In genomic region chr6:91549621-91550020, GRCm38 (mm10) we compare ENCODE assay signal across 15 mouse cellular contexts. TPM values are rescaled to one million over a fixed set of nuclear protein-coding genes. Genes with fewer than 3 reads are reported as not detected.
DNase-seq lines count a peak whose midpoint lies in the region; ATAC-seq lines count a peak whose summit lies in the region.
"Had no signal": no experiment of that assay in that cellular context is flagged by ENCODE, and none has a peak within 500 bp of the region (broad histone marks: within the 10 kb centered on the region; RNA-seq: fewer than 3 reads in every experiment).

No protein-coding gene starts in this region.

- H3K27me3 ChIP-seq in forebrain, embryonic 11.5 days (ENCODE audit: control insufficient read depth, insufficient read depth, low read length) = no peaks in the 10 kb centered on the region
- no peaks in the 10 kb centered on the region for H3K27me3 ChIP-seq in forebrain, embryonic 12.5 days
- no peaks in the 10 kb centered on the region for H3K27me3 ChIP-seq in lung, embryonic 16.5 days (ENCODE audit: control insufficient read depth, insufficient read depth, low read depth, low read length)
- no peaks in the 10 kb centered on the region for H3K27me3 ChIP-seq in liver, embryonic 11.5 days (replicated peaks; ENCODE audit: control insufficient read depth, insufficient read depth, low read length)
- H3K27me3 ChIP-seq: midbrain, embryonic 15.5 days; neural tube, embryonic 13.5 days had no signal

- H3K36me3 ChIP-seq in forebrain, embryonic 11.5 days (ENCODE audit: control insufficient read depth, insufficient read depth, low read length) = no peaks in the 10 kb centered on the region
- no peaks in the 10 kb centered on the region for H3K36me3 ChIP-seq in forebrain, embryonic 12.5 days (replicated peaks)
- no peaks in the 10 kb centered on the region for H3K36me3 ChIP-seq in lung, embryonic 16.5 days (ENCODE audit: control insufficient read depth, insufficient read depth, low read length)
- H3K36me3 ChIP-seq in liver, embryonic 11.5 days (ENCODE audit: control insufficient read depth, insufficient read depth, low read length) = no peaks in the 10 kb centered on the region
- H3K36me3 ChIP-seq: midbrain, embryonic 15.5 days; neural tube, embryonic 13.5 days had no signal

- H3K27ac ChIP-seq in forebrain, embryonic 11.5 days (ENCODE audit: low read depth, low read length) = no peak overlapping the region
- no peak overlapping the region for H3K27ac ChIP-seq in forebrain, embryonic 12.5 days
- H3K27ac ChIP-seq in lung, embryonic 16.5 days (ENCODE audit: low read length) = no peak overlapping the region
- H3K27ac ChIP-seq in liver, embryonic 11.5 days (ENCODE audit: low read depth, low read length) = no peak overlapping the region
- H3K27ac ChIP-seq: hindbrain, postnatal 0 days; midbrain, embryonic 15.5 days; neural tube, embryonic 13.5 days had no signal

- no peak overlapping the region for H3K4me2 ChIP-seq in forebrain, embryonic 11.5 days (ENCODE audit: low read depth, low read length, severe bottlenecking)
- no peak overlapping the region for H3K4me2 ChIP-seq in forebrain, embryonic 12.5 days
- no peak overlapping the region for H3K4me2 ChIP-seq in lung, embryonic 16.5 days (ENCODE audit: low read depth, low read length)
- no peak overlapping the region for H3K4me2 ChIP-seq in liver, embryonic 11.5 days
- H3K4me2 ChIP-seq: midbrain, embryonic 15.5 days; neural tube, embryonic 13.5 days had no signal

- H3K9me3 ChIP-seq in forebrain, embryonic 11.5 days (ENCODE audit: control insufficient read depth, low read length) = no peaks in the 10 kb centered on the region
- H3K9me3 ChIP-seq in forebrain, embryonic 12.5 days = no peaks in the 10 kb centered on the region
- no peaks in the 10 kb centered on the region for H3K9me3 ChIP-seq in lung, embryonic 16.5 days (ENCODE audit: control insufficient read depth, low read length)
- no peaks in the 10 kb centered on the region for H3K9me3 ChIP-seq in liver, embryonic 11.5 days (ENCODE audit: control insufficient read depth, low read length)
- H3K9me3 ChIP-seq: midbrain, embryonic 15.5 days; neural tube, embryonic 13.5 days had no signal

- H3K4me1 ChIP-seq in forebrain, embryonic 11.5 days (replicated peaks; ENCODE audit: control insufficient read depth, insufficient read depth, low read length) = no peaks in the 10 kb centered on the region
- H3K4me1 ChIP-seq in forebrain, embryonic 12.5 days = no peaks in the 10 kb centered on the region
- peaks cover 18% of the 10 kb centered on the region for H3K4me1 ChIP-seq in lung, embryonic 16.5 days (replicated peaks; ENCODE audit: control insufficient read depth, insufficient read depth, low read length)
- 0 out of 2 replicates have a peak, but pooled peaks cover 3% of the 10 kb centered on the region for H3K4me1 ChIP-seq in liver, embryonic 11.5 days (replicated peaks; ENCODE audit: control insufficient read depth, insufficient read depth, low read length)
- H3K4me1 ChIP-seq: midbrain, embryonic 15.5 days; neural tube, embryonic 13.5 days had no signal

- 72% methylated on average over 5 of the region's 5 CpGs for WGBS in forebrain, embryonic 11.5 days
- 78% methylated on average over 5 of the region's 5 CpGs for WGBS in forebrain, embryonic 12.5 days
- whole genome bisulfite sequencing in lung, embryonic 16.5 days = 46% methylated on average over 5 of the region's 5 CpGs
- WGBS in liver, embryonic 11.5 days = 63% methylated on average over 5 of the region's 5 CpGs

- no peak overlapping the region for H3K9ac ChIP-seq in forebrain, embryonic 11.5 days (ENCODE audit: low read length)
- no peak overlapping the region for H3K9ac ChIP-seq in forebrain, embryonic 12.5 days
- H3K9ac ChIP-seq in lung, embryonic 16.5 days (ENCODE audit: low read length) = no peak overlapping the region
- H3K9ac ChIP-seq in liver, embryonic 11.5 days (ENCODE audit: low read depth, low read length) = no peak overlapping the region
- H3K9ac ChIP-seq: liver, postnatal 0 days; midbrain, embryonic 15.5 days; neural tube, embryonic 13.5 days had no signal

- no peak overlapping the region for H3K4me3 ChIP-seq in forebrain, embryonic 11.5 days (ENCODE audit: low read depth, low read length)
- no peak overlapping the region for H3K4me3 ChIP-seq in forebrain, embryonic 12.5 days (replicated peaks)
- H3K4me3 ChIP-seq in lung, embryonic 16.5 days (ENCODE audit: low read length) = no peak overlapping the region
- no peak overlapping the region for H3K4me3 ChIP-seq in liver, embryonic 11.5 days (ENCODE audit: low read depth, low read length)
- H3K4me3 ChIP-seq: midbrain, embryonic 15.5 days; neural tube, embryonic 13.5 days had no signal

- ATAC-seq in forebrain, embryonic 11.5 days (replicated peaks; ENCODE audit: low FRiP score) = no peak
- ATAC-seq in forebrain, embryonic 12.5 days (ENCODE audit: low FRiP score) = no peak
- ATAC-seq in lung, embryonic 16.5 days (ENCODE audit: low read depth) = peak; percentile 91
- ATAC-seq in liver, embryonic 11.5 days (replicated peaks; ENCODE audit: low FRiP score) = no peak
- ATAC-seq: hindbrain, postnatal 0 days; liver, postnatal 0 days; midbrain, embryonic 15.5 days had no signal

- peak; percentile 59 for DNase-seq in forebrain, embryonic 11.5 days (ENCODE audit: low spot score)
- DNase-seq in embryo, embryonic 10.5 days (ENCODE audit: low spot score) = peak; percentile 67
- DNase-seq in forelimb bud, embryonic 11.5 days (ENCODE audit: low read depth, low spot score) = peak; percentile 74
- DNase-seq in layer of hippocampus, adult 18-20 months (ENCODE audit: low spot score in 2 of 2) = no peak
- DNase-seq in urinary bladder, adult 2 months (ENCODE audit: low spot score) = no peak
- DNase-seq in liver, embryonic 11.5 days (ENCODE audit: low spot score) = no peak
- DNase-seq: adrenal gland, postnatal 36 days; kidney, postnatal 10 days; liver, postnatal 0 days; right cerebral cortex, adult 18-20 months had no signal

RNA-seq across cellular contexts. Expression of gene Lsm3, which starts 33.9 kb away (rescaled TPM):
- polyA plus RNA-seq in forebrain, embryonic 11.5 days (2014; fragmentation: Nextera tagmentation; extraction: Ambion mirVana) = 324 and 325 TPM in 2 replicates
- 264 and 276 TPM in 2 replicates for polyA plus RNA-seq in forebrain, embryonic 12.5 days (2016; fragmentation: Nextera tagmentation; extraction: Ambion mirVana)
- polyA plus RNA-seq in lung, embryonic 16.5 days (2015; fragmentation: Nextera tagmentation; extraction: Ambion mirVana) = 245 and 255 TPM in 2 replicates
- total RNA-seq in layer of hippocampus, adult 18-20 months (2021) = 10 to 100 TPM; 32.6 to 40.6 TPM
- polyA plus RNA-seq in urinary bladder, adult 2 months (2012; rRNA removed) = 53.6 and 67.6 TPM in 2 replicates
- 309 and 318 TPM in 2 replicates for polyA plus RNA-seq in liver, embryonic 11.5 days (2014; fragmentation: Nextera tagmentation; extraction: Ambion mirVana)

RNA-seq across cellular contexts. Expression of gene Xpc, which starts 33.9 kb away (rescaled TPM):
- 22.5 and 23.1 TPM in 2 replicates for polyA plus RNA-seq in forebrain, embryonic 11.5 days (2014; fragmentation: Nextera tagmentation; extraction: Ambion mirVana)
- polyA plus RNA-seq in forebrain, embryonic 12.5 days (2016; fragmentation: Nextera tagmentation; extraction: Ambion mirVana) = 24.4 and 26.7 TPM in 2 replicates
- polyA plus RNA-seq in lung, embryonic 16.5 days (2015; fragmentation: Nextera tagmentation; extraction: Ambion mirVana) = 17.9 and 18.9 TPM in 2 replicates
- total RNA-seq in layer of hippocampus, adult 18-20 months (2021) = 10 to 100 TPM; 11.8 to 14.6 TPM
- 17.6 and 19.0 TPM in 2 replicates for polyA plus RNA-seq in urinary bladder, adult 2 months (2012; rRNA removed)
- polyA plus RNA-seq in liver, embryonic 11.5 days (2014; fragmentation: Nextera tagmentation; extraction: Ambion mirVana) = 13.2 and 13.4 TPM in 2 replicates

Comparison
In these comparisons a context has a peak if more than half of its experiments do, and no peak if none do; other contexts are left out.
1. DNase-seq: peak in forebrain, embryonic 11.5 days (single experiment), embryo, embryonic 10.5 days (single experiment) and forelimb bud, embryonic 11.5 days (single experiment); none in layer of hippocampus, adult 18-20 months (0 of 2), urinary bladder, adult 2 months (single experiment) and liver, embryonic 11.5 days (single experiment).